Mouse (Mus musculus): ENCODE measurements at regions not wholly inside any gene's neighbourhood (a gene's known extent, or its start where the extent isn't known, plus 50 kb on each side); places are given as distances from the start of the nearest gene placed in this dataset.

DNA sequence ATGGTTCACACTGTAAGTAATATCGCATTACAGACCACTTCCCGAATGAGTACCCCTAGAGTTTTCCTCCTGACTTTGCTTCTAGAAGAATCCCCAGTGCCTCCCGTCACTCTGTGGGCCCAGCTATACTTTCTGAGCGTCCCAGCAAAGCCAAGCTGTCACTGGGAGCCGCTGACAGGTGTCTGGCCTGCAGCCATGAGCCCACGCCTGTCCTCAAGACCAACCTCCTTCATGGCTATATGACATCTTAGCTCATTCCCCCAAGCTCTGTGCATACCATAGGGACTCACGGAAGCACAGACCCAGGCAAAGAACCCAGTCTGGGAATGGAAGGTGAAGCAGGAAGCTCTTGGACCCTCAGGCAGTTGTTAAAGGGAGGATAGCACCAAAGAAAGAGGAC is 55.3 kb upstream of the Rgma start:
- no peak for DNase-seq (ENCODE audit: low read depth, low spot score)

DNA sequence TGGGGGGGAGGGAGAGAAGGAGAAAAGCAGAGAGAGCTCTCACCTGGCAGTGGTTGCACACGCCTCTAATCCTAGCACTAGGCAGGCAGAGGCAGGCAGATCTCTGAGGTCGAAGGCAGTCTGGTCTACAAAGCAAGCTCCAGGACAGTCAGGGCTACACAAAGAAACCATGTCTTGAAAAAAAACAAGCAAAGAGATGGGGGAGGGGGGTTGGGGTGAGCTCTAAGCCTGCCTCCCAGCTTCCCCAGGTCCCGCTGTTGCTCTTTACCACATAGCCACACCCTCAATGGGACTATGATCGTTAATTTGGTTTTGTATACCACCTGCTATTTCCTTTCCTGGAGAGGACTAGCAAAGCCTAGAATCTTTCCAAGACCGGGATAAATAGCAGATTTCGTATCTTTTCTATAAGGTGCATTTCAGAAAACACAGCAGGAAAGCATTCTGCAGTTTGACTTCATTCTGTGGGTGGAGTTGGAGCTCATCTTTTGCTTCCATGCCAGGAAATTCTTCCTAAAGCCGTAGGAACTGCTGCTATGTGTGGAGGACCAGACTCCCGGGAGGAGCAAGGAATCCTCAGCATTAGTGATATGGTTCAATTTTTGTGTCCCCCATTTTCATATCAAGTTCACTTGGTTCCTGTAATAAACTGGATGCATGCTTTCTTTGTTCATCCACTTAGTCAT is 52.7 kb upstream of the Rgma start:
- no peak for DNase-seq (ENCODE audit: low read depth, low spot score)

DNA sequence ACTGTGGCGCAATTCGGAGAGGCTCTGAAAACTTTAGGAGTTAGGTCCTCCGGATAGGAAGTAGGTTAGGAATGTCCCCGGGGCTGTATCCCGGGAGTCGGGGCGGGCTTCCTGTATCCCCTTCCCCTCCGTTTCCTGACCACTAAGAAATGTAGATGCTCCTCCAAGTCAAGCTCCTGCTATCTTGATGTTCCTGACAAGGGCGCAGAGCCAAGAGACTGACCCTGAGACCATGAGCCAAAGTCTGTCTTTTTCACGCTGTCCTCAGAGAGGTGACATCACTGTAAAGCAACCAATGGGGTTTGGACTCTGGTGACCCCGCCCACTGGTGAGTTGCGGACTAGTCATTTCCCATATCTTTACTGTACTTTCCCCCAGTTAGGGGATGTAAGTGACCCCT is 51.8 kb upstream of the Rgma start:
- DNase-seq (ENCODE audit: low read depth, low spot score) = no peak

DNA sequence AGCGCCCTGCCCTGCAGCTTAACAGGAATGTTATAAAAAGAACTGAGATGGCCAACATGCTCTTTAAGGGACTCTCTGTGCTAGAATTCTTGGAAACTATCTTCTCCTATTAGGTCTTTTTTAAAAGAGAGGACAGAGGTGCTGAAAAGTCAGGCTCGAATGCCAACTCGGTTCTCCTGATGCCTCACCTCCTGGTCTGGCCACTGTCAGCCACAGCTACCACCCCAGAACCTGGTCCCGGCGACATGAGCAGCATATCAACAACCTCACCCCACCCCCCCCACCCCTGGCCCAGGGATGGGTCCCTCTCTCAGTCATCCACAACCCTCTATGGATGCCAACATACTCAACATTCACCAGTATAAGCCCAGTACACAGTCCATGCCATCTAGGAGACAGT is 49.8 kb upstream of the Rgma start:
- no peak for DNase-seq (ENCODE audit: low read depth, low spot score)

Measured in A20 (cell line).